Mouse (Mus musculus) cortical plate, adult 2 months (tissue): ENCODE results near the gene Retn.

ENCODE experiments used
- CTCF ChIP-seq: fragments of 200-500 bp; IDR thresholded peaks from 2 replicates; pipeline ENCODE4 v1.5.1; 2011; ENCODE audit warnings: mild to moderate bottlenecking, control low read depth, low read length; ENCODE audit not compliant: insufficient read depth; ENCODE audit errors: extremely low read depth
- POLR2A ChIP-seq: fragments of 200-500 bp; IDR thresholded peaks from 2 replicates; pipeline ENCODE4 v1.6.1; 2011; ENCODE audit warnings: mild to moderate bottlenecking, low read length, control low read depth; ENCODE audit not compliant: insufficient read depth; ENCODE audit errors: extremely low read depth

GRCm38 (mm10) chr8:3683408-3684176 lies 28.0 kb downstream of the Retn start:
- TF ChIP-seq CTCF (no peak), POLR2A (no peak)
